Mouse (Mus musculus): ENCODE results near the gene BC024978. TPM values are rescaled to one million over a fixed set of nuclear protein-coding genes. Genes with fewer than 3 reads are reported as not detected.

Gene BC024978
- polyA plus RNA-seq (2015; fragmentation: Nextera tagmentation; extraction: Ambion mirVana): 3.2 TPM in 2 replicates

- Histone ChIP-seq H3K27ac (ENCODE audit: low read length) (peak within 1 kb of the TSS; percentile 100), H3K4me3 (replicated peaks; ENCODE audit: low read length) (peak within 1 kb of the TSS; percentile 98), H3K27me3 (ENCODE audit: control insufficient read depth, insufficient read depth, low read length) (no peaks in the 10 kb centered on the region), H3K4me1 (ENCODE audit: control insufficient read depth, insufficient read depth, low read length) (peaks cover 8% of the 10 kb centered on the region), H3K9ac (ENCODE audit: low read length) (peak within 1 kb of the TSS; percentile 96), H3K36me3 (ENCODE audit: control insufficient read depth, insufficient read depth, low read length) (peaks cover 17% of the 10 kb centered on the region), H3K4me2 (ENCODE audit: low read depth, low read length) (peak within 1 kb of the TSS; percentile 96), H3K9me3 (replicated peaks; ENCODE audit: control insufficient read depth, low read length) (no peaks in the 10 kb centered on the region)
- peak; percentile 99 for ATAC-seq (ENCODE audit: insufficient read depth, low FRiP score)
- under 1% methylated on average over 64 of the region's 64 CpGs for WGBS
These were observed at the start of gene BC024978, which contains the start of gene Snrpa for GRCm38 (mm10) chr7:27195681-27196611. TSS of gene BC024978 (plus strand) at chr7:27195781. TSS of gene Snrpa (minus strand) at chr7:27196271.

DNA sequence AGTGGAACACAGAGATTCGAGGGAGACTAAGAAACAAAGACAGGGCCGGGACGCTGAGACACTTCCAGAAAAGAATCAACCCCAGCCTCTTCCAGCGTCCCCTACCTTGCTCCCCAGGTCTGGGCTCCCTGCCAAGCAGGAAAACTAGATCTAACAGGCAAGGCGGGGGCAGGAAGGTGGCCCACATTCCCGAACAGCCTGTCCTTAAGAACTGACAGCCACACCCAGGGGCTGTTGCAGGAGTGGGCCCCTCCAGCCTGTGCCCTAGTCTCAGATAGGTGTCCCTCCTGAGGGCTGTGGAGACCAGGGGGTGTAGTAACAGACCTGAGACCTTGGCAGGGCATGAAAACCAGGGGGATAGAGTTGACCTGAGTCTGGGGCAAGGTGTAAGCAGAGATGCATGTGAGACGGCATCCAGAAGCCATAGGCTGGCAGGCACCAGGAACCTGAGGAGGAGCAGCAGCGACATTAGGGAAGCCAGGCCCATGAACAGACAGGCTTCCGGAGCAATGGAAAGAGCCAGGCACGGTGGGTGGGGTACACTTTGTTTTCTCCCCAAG, 42.3 kb upstream of the BC024978 start, which contains the start of gene Cyp2t4:
Gene Cyp2t4 (plus strand): TSS at position 510 of the 560 bp plus-strand sequence.
- Histone ChIP-seq H3K36me3 (ENCODE audit: control insufficient read depth, insufficient read depth, low read length) (peaks cover 8% of the 10 kb centered on the region), H3K27ac (ENCODE audit: low read length) (peak within 1 kb of the TSS; percentile 90), H3K27me3 (ENCODE audit: control insufficient read depth, insufficient read depth, low read length) (no peaks in the 10 kb centered on the region), H3K4me3 (replicated peaks; ENCODE audit: low read length) (no peak within 1 kb of the TSS), H3K4me2 (ENCODE audit: low read depth, low read length) (no peak within 1 kb of the TSS), H3K9me3 (replicated peaks; ENCODE audit: control insufficient read depth, low read length) (no peaks in the 10 kb centered on the region), H3K4me1 (ENCODE audit: control insufficient read depth, insufficient read depth, low read length) (0 out of 2 replicates have a peak, but pooled peaks cover 3% of the 10 kb centered on the region), H3K9ac (ENCODE audit: low read length) (peak within 1 kb of the TSS; percentile 11; the same call in 1 of the 2 replicates)
- peak; percentile 86 for ATAC-seq (ENCODE audit: insufficient read depth, low FRiP score)
- WGBS: 44% methylated on average over 10 of the region's 10 CpGs

GRCm38 (mm10) chr7:27156005-27156404, 39.6 kb upstream of the BC024978 start:
- Histone ChIP-seq H3K27ac (ENCODE audit: low read length) (no peak overlapping the region), H3K9me3 (replicated peaks; ENCODE audit: control insufficient read depth, low read length) (no peaks in the 10 kb centered on the region), H3K4me3 (replicated peaks; ENCODE audit: low read length) (no peak overlapping the region), H3K9ac (ENCODE audit: low read length) (no peak overlapping the region), H3K4me1 (ENCODE audit: control insufficient read depth, insufficient read depth, low read length) (peaks cover 8% of the 10 kb centered on the region), H3K4me2 (ENCODE audit: low read depth, low read length) (no peak overlapping the region), H3K27me3 (ENCODE audit: control insufficient read depth, insufficient read depth, low read length) (no peaks in the 10 kb centered on the region), H3K36me3 (ENCODE audit: control insufficient read depth, insufficient read depth, low read length) (peaks cover 21% of the 10 kb centered on the region)
- WGBS: 75% methylated on average over 13 of the region's 13 CpGs
- ATAC-seq (ENCODE audit: insufficient read depth, low FRiP score): no peak

DNA sequence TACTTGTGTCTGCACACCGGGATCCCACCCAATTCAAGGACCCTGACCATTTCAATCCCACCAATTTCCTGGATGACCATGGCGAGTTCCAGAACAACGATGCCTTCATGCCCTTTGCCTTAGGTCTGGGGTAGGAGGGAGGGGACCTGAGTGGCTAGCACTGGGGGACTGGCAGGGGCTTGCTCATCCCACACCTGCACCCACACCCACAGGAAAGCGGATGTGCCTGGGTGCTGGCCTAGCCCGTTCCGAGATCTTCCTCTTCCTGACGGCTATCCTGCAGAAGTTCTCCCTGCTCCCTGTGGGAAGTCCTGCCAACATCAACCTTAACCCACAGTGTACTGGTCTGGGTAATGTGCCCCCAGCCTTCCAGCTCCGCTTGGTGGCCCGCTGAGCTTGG, 37.4 kb upstream of the BC024978 start:
- WGBS: 93% methylated on average over 9 of the region's 9 CpGs
- peaks cover 21% of the 10 kb centered on the region for H3K36me3 ChIP-seq (ENCODE audit: control insufficient read depth, insufficient read depth, low read length)
- no peak overlapping the region for H3K9ac ChIP-seq (ENCODE audit: low read length)
- H3K4me3 ChIP-seq (replicated peaks; ENCODE audit: low read length): no peak overlapping the region
- H3K27me3 ChIP-seq (ENCODE audit: control insufficient read depth, insufficient read depth, low read length): no peaks in the 10 kb centered on the region
- no peak for ATAC-seq (ENCODE audit: insufficient read depth, low FRiP score)
- H3K9me3 ChIP-seq (replicated peaks; ENCODE audit: control insufficient read depth, low read length): no peaks in the 10 kb centered on the region
- no peak overlapping the region for H3K4me2 ChIP-seq (ENCODE audit: low read depth, low read length)
- H3K4me1 ChIP-seq (ENCODE audit: control insufficient read depth, insufficient read depth, low read length): peaks cover 28% of the 10 kb centered on the region
- no peak overlapping the region for H3K27ac ChIP-seq (ENCODE audit: low read length)

GRCm38 (mm10) chr7:27159256-27159655, 36.3 kb upstream of the BC024978 start:
- Histone ChIP-seq H3K9ac (ENCODE audit: low read length) (no peak overlapping the region), H3K27ac (ENCODE audit: low read length) (no peak overlapping the region)
- 97% methylated on average over 6 of the region's 6 CpGs for WGBS

DNA sequence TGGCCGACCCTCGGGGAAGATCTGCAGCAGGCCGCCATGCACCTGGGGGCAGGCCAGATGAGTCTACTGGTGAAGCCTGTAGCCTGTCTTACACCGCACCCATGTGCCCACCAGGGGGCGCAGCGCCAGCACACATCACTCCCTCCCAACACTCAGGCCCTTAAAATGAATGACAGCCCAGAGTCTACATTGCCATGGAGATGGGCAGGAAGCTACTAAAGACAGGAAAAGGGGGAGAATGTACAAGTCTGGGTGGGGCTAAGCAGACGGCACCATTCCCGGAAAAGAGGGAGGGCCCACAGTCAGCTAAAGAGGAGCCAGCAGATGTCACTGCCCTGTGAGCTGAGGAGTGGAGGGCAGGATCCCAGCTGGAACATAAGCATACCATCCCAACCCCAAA, 35.7 kb upstream of the BC024978 start:
- no peak overlapping the region for H3K4me3 ChIP-seq (replicated peaks; ENCODE audit: low read length)
- peak; percentile 87 for ATAC-seq (ENCODE audit: insufficient read depth, low FRiP score)
- no peaks in the 10 kb centered on the region for H3K27me3 ChIP-seq (ENCODE audit: control insufficient read depth, insufficient read depth, low read length)
- no peaks in the 10 kb centered on the region for H3K9me3 ChIP-seq (replicated peaks; ENCODE audit: control insufficient read depth, low read length)
- H3K4me2 ChIP-seq (ENCODE audit: low read depth, low read length): no peak overlapping the region
- peak overlapping the region; percentile 1; the same call in 1 of the 2 replicates for H3K27ac ChIP-seq (ENCODE audit: low read length)
- H3K36me3 ChIP-seq (ENCODE audit: control insufficient read depth, insufficient read depth, low read length): peaks cover 26% of the 10 kb centered on the region
- WGBS: 15% methylated on average over 8 of the region's 8 CpGs
- peaks cover 44% of the 10 kb centered on the region for H3K4me1 ChIP-seq (ENCODE audit: control insufficient read depth, insufficient read depth, low read length)
- H3K9ac ChIP-seq (ENCODE audit: low read length): no peak overlapping the region

More at GRCm38 (mm10) chr7:27159256-27159655, 36.3 kb upstream of the BC024978 start:
- H3K9me3 ChIP-seq (replicated peaks; ENCODE audit: control insufficient read depth, low read length): no peaks in the 10 kb centered on the region
- no peak for ATAC-seq (ENCODE audit: insufficient read depth, low FRiP score)
- H3K4me3 ChIP-seq (replicated peaks; ENCODE audit: low read length): no peak overlapping the region
- no peak overlapping the region for H3K4me2 ChIP-seq (ENCODE audit: low read depth, low read length)
- H3K36me3 ChIP-seq (ENCODE audit: control insufficient read depth, insufficient read depth, low read length): peaks cover 21% of the 10 kb centered on the region
- peaks cover 38% of the 10 kb centered on the region for H3K4me1 ChIP-seq (ENCODE audit: control insufficient read depth, insufficient read depth, low read length)
- no peaks in the 10 kb centered on the region for H3K27me3 ChIP-seq (ENCODE audit: control insufficient read depth, insufficient read depth, low read length)

DNA sequence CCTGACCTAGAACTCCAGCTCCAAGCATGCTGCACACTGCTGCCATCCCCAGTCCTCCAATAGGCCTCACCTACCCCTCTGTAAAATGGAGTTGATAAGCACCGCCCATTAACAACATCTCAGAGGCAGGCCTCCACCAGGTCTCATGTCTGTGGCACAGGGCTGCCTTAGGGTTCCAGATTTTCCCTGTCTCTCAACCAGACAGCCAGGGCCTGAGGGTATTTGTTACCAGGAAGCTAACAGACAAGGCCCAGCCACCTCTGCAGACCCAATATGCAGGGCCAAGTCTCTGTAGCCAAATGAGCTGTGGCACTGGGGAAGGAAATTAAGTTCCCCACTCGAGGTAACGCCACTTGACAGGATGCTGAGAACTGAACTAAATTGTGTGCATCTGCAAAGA, 34.7 kb upstream of the BC024978 start:
- Histone ChIP-seq H3K4me2 (ENCODE audit: low read depth, low read length) (no peak overlapping the region), H3K36me3 (ENCODE audit: control insufficient read depth, insufficient read depth, low read length) (peaks cover 29% of the 10 kb centered on the region), H3K9ac (ENCODE audit: low read length) (0 out of 2 replicates have a peak overlapping the region, but pooled peaks have one; percentile 10), H3K27ac (ENCODE audit: low read length) (no peak overlapping the region; the same call in 1 of the 2 replicates), H3K4me3 (replicated peaks; ENCODE audit: low read length) (no peak overlapping the region), H3K9me3 (replicated peaks; ENCODE audit: control insufficient read depth, low read length) (no peaks in the 10 kb centered on the region), H3K27me3 (ENCODE audit: control insufficient read depth, insufficient read depth, low read length) (no peaks in the 10 kb centered on the region), H3K4me1 (ENCODE audit: control insufficient read depth, insufficient read depth, low read length) (peaks cover 52% of the 10 kb centered on the region)
- 88% methylated on average over 3 of the region's 3 CpGs for WGBS
- ATAC-seq (ENCODE audit: insufficient read depth, low FRiP score): no peak

- H3K36me3 ChIP-seq (ENCODE audit: control insufficient read depth, insufficient read depth, low read length): peaks cover 29% of the 10 kb centered on the region
- no peaks in the 10 kb centered on the region for H3K27me3 ChIP-seq (ENCODE audit: control insufficient read depth, insufficient read depth, low read length)
- H3K27ac ChIP-seq (ENCODE audit: low read length): no peak overlapping the region
- H3K9ac ChIP-seq (ENCODE audit: low read length): peak overlapping the region; percentile 34; the same call in 1 of the 2 replicates
- no peak overlapping the region for H3K4me3 ChIP-seq (replicated peaks; ENCODE audit: low read length)
- ATAC-seq (ENCODE audit: insufficient read depth, low FRiP score): no peak
- no peak overlapping the region for H3K4me2 ChIP-seq (ENCODE audit: low read depth, low read length)
- H3K4me1 ChIP-seq (ENCODE audit: control insufficient read depth, insufficient read depth, low read length): peaks cover 52% of the 10 kb centered on the region
- H3K9me3 ChIP-seq (replicated peaks; ENCODE audit: control insufficient read depth, low read length): no peaks in the 10 kb centered on the region
- 84% methylated on average over 4 of the region's 4 CpGs for WGBS
These were observed 33.8 kb upstream of the BC024978 start for GRCm38 (mm10) chr7:27161744-27162143.

Data from stomach, embryonic 16.5 days (tissue).